Mouse (Mus musculus): Measurements from ENCODE around the gene Asic2. TPM values are rescaled to one million over a fixed set of nuclear protein-coding genes. Genes with fewer than 3 reads are reported as not detected.
A peak's percentile ranks its signal among the peaks of the same experiment; 100 is the strongest.

Asic2 gene
- polyA plus RNA-seq, 1 experiment from 2014 or later, result not detected

- H3K36me3 ChIP-seq (replicated peaks; ENCODE audit: insufficient read depth, low read length), result no peaks in the 10 kb centered on the region
- WGBS (ENCODE audit: insufficient replicate concordance), result 83% methylated on average over 2 of the region's 2 CpGs
- no peak overlapping the region for H3K4me2 ChIP-seq (ENCODE audit: low read depth, low read length)
- TF ChIP-seq CTCF (IDR thresholded peaks at IDR 0.05; ENCODE audit: low read depth) (no peak), EP300 (IDR thresholded peaks at IDR 0.05; ENCODE audit: low read depth) (no peak)
- no peak for ATAC-seq
- H3K27ac ChIP-seq (ENCODE audit: low read depth), result no peak overlapping the region
- DNase-seq, result no peak
- H3K27me3 ChIP-seq (ENCODE audit: insufficient read depth, low read length), result no peaks in the 10 kb centered on the region
- no peak overlapping the region for H3K4me3 ChIP-seq (ENCODE audit: low read depth, low read length)
- no peaks in the 10 kb centered on the region for H3K4me1 ChIP-seq (ENCODE audit: insufficient read depth)
- H3K9me3 ChIP-seq (ENCODE audit: low read length), result no peaks in the 10 kb centered on the region
- H3K9ac ChIP-seq (replicated peaks), result no peak overlapping the region
Measured at GRCm38 (mm10) chr11:81405951-81406350, 562.3 kb downstream of the Asic2 start.

GRCm38 (mm10) chr11:81402263-81402662, 566.0 kb downstream of the Asic2 start:
- no peaks in the 10 kb centered on the region for H3K9me3 ChIP-seq (ENCODE audit: low read length)
- H3K36me3 ChIP-seq (replicated peaks; ENCODE audit: insufficient read depth, low read length), result no peaks in the 10 kb centered on the region
- H3K4me2 ChIP-seq (ENCODE audit: low read depth, low read length), result no peak overlapping the region
- WGBS (ENCODE audit: insufficient replicate concordance), result 79% methylated on average over 8 of the region's 8 CpGs
- H3K4me1 ChIP-seq (ENCODE audit: insufficient read depth), result no peaks in the 10 kb centered on the region
- TF ChIP-seq EP300 (IDR thresholded peaks at IDR 0.05; ENCODE audit: low read depth) (no peak), CTCF (IDR thresholded peaks at IDR 0.05; ENCODE audit: low read depth) (no peak)
- DNase-seq (no peak), ATAC-seq (no peak)
- no peak overlapping the region for H3K9ac ChIP-seq (replicated peaks)
- H3K4me3 ChIP-seq (ENCODE audit: low read depth, low read length), result no peak overlapping the region
- no peaks in the 10 kb centered on the region for H3K27me3 ChIP-seq (ENCODE audit: insufficient read depth, low read length)
- H3K27ac ChIP-seq (ENCODE audit: low read depth), result no peak overlapping the region

- 63% methylated on average over 9 of the region's 9 CpGs for WGBS (ENCODE audit: insufficient replicate concordance)
- Histone ChIP-seq H3K27ac (ENCODE audit: low read depth) (no peak overlapping the region), H3K27me3 (ENCODE audit: insufficient read depth, low read length) (no peaks in the 10 kb centered on the region), H3K4me2 (ENCODE audit: low read depth, low read length) (no peak overlapping the region), H3K9me3 (ENCODE audit: low read length) (no peaks in the 10 kb centered on the region), H3K4me1 (ENCODE audit: insufficient read depth) (no peaks in the 10 kb centered on the region), H3K9ac (replicated peaks) (no peak overlapping the region), H3K4me3 (ENCODE audit: low read depth, low read length) (no peak overlapping the region), H3K36me3 (replicated peaks; ENCODE audit: insufficient read depth, low read length) (no peaks in the 10 kb centered on the region)
- DNase-seq, result no peak
- TF ChIP-seq CTCF (IDR thresholded peaks at IDR 0.05; ENCODE audit: low read depth) (no peak), EP300 (IDR thresholded peaks at IDR 0.05; ENCODE audit: low read depth) (no peak)
- ATAC-seq, result no peak
Measured at GRCm38 (mm10) chr11:81392855-81393254, 575.4 kb downstream of the Asic2 start.

- Histone ChIP-seq H3K4me1 (ENCODE audit: insufficient read depth) (no peaks in the 10 kb centered on the region), H3K9ac (replicated peaks) (no peak overlapping the region), H3K27ac (ENCODE audit: low read depth) (no peak overlapping the region), H3K36me3 (replicated peaks; ENCODE audit: insufficient read depth, low read length) (no peaks in the 10 kb centered on the region), H3K27me3 (ENCODE audit: insufficient read depth, low read length) (no peaks in the 10 kb centered on the region), H3K4me2 (ENCODE audit: low read depth, low read length) (no peak overlapping the region), H3K9me3 (ENCODE audit: low read length) (no peaks in the 10 kb centered on the region), H3K4me3 (ENCODE audit: low read depth, low read length) (no peak overlapping the region)
- no peak for DNase-seq
- ATAC-seq, result no peak
- 73% methylated on average over 2 of the region's 2 CpGs for WGBS (ENCODE audit: insufficient replicate concordance)
- TF ChIP-seq CTCF (IDR thresholded peaks at IDR 0.05; ENCODE audit: low read depth) (no peak), EP300 (IDR thresholded peaks at IDR 0.05; ENCODE audit: low read depth) (no peak)
Measured at GRCm38 (mm10) chr11:81386185-81386584, 582.1 kb downstream of the Asic2 start.

- TF ChIP-seq EP300 (IDR thresholded peaks at IDR 0.05; ENCODE audit: low read depth), result no peak
- TF ChIP-seq CTCF (IDR thresholded peaks at IDR 0.05; ENCODE audit: low read depth), result no peak
Measured at GRCm38 (mm10) chr11:81385547-81385946, 582.7 kb downstream of the Asic2 start.

GRCm38 (mm10) chr11:81374841-81375240, 593.4 kb downstream of the Asic2 start:
- Histone ChIP-seq H3K4me2 (ENCODE audit: low read depth, low read length) (no peak overlapping the region), H3K4me3 (ENCODE audit: low read depth, low read length) (no peak overlapping the region), H3K9ac (replicated peaks) (no peak overlapping the region), H3K4me1 (ENCODE audit: insufficient read depth) (no peaks in the 10 kb centered on the region), H3K27ac (ENCODE audit: low read depth) (no peak overlapping the region), H3K9me3 (ENCODE audit: low read length) (no peaks in the 10 kb centered on the region), H3K27me3 (ENCODE audit: insufficient read depth, low read length) (no peaks in the 10 kb centered on the region), H3K36me3 (replicated peaks; ENCODE audit: insufficient read depth, low read length) (no peaks in the 10 kb centered on the region)
- TF ChIP-seq CTCF (IDR thresholded peaks at IDR 0.05; ENCODE audit: low read depth) (peak; percentile 77), EP300 (IDR thresholded peaks at IDR 0.05; ENCODE audit: low read depth) (no peak)
- ATAC-seq, result no peak
- DNase-seq, result peak; percentile 55

More at GRCm38 (mm10) chr11:81385547-81385946, 582.7 kb downstream of the Asic2 start:
- ATAC-seq (no peak), DNase-seq (no peak)
- Histone ChIP-seq H3K9ac (replicated peaks) (no peak overlapping the region), H3K27ac (ENCODE audit: low read depth) (no peak overlapping the region), H3K27me3 (ENCODE audit: insufficient read depth, low read length) (no peaks in the 10 kb centered on the region), H3K4me2 (ENCODE audit: low read depth, low read length) (no peak overlapping the region), H3K36me3 (replicated peaks; ENCODE audit: insufficient read depth, low read length) (no peaks in the 10 kb centered on the region), H3K4me3 (ENCODE audit: low read depth, low read length) (no peak overlapping the region), H3K9me3 (ENCODE audit: low read length) (no peaks in the 10 kb centered on the region), H3K4me1 (ENCODE audit: insufficient read depth) (no peaks in the 10 kb centered on the region)
